Mouse (Mus musculus) CH12.LX (cell line): ENCODE data around the gene Sept8. TPM values are rescaled to one million over a fixed set of nuclear protein-coding genes. Genes with fewer than 3 reads are reported as not detected.

Experiments used
- DNase-seq: peaks from one replicate; pipeline ENCODE4 v3.0.0-alpha.2; 2013; ENCODE audit errors: extremely low read depth
- H3K27ac ChIP-seq: 2 replicates; pipeline ENCODE4 v1.5.1; 2012; ENCODE audit warnings: low read depth, mild to moderate bottlenecking, control low read depth, moderate library complexity; ENCODE audit not compliant: insufficient read depth
- H3K27me3 ChIP-seq: replicated peaks from 2 replicates; pipeline ENCODE3; 2012; ENCODE audit warnings: inconsistent platforms
- H3K36me3 ChIP-seq, 2 experiments: replicated peaks in 1 of 2; 2 replicates each; pipeline versions ENCODE3 to v1.6.1; 2012; ENCODE audit warnings: inconsistent platforms in 1 of 2, low read length in 1 of 2, mild to moderate bottlenecking in 1 of 2, mixed read lengths in 1 of 2, moderate library complexity in 1 of 2; ENCODE audit not compliant: control insufficient read depth in 1 of 2, insufficient read depth in 1 of 2
- H3K4me1 ChIP-seq, 2 experiments: 2 replicates each; pipeline ENCODE4 v1.6.1; 2012; ENCODE audit warnings: inconsistent platforms in 1 of 2, moderate library complexity in 1 of 2; ENCODE audit not compliant: insufficient read depth in 2 of 2, control insufficient read depth in 1 of 2
- H3K4me2 ChIP-seq: 2 replicates; pipeline ENCODE4 v1.6.1; 2012; ENCODE audit warnings: low read depth, mild to moderate bottlenecking, control low read depth; ENCODE audit not compliant: poor library complexity, insufficient read depth, severe bottlenecking
- H3K4me3 ChIP-seq, 3 experiments: fragments of 150-350 bp in 1 of 3; sonication (generic) in 1 of 3; replicated peaks in 1 of 3; 2 replicates each; pipeline versions ENCODE3 to v1.5.1; 2011 to 2012; ENCODE audit warnings: low read depth in 2 of 3, low read length in 2 of 3, mild to moderate bottlenecking in 2 of 3, moderate library complexity in 2 of 3, control low read depth in 1 of 3, improper control_type of control experiment in 1 of 3, inconsistent platforms in 1 of 3, mixed read lengths in 1 of 3; ENCODE audit not compliant: poor library complexity in 1 of 3
- H3K79me2 ChIP-seq: replicated peaks from 2 replicates; pipeline ENCODE4 v1.6.1; 2012; ENCODE audit warnings: mild to moderate bottlenecking, moderate library complexity; ENCODE audit not compliant: control insufficient read depth, poor library complexity, insufficient read depth, severe bottlenecking; ENCODE audit errors: extremely low read depth
- H3K9ac ChIP-seq: 2 replicates; pipeline ENCODE4 v1.6.1; 2012; ENCODE audit warnings: low read depth, mild to moderate bottlenecking, control low read depth, moderate library complexity; ENCODE audit not compliant: insufficient read depth
- H3K9me3 ChIP-seq: replicated peaks from 2 replicates; pipeline ENCODE3; 2012; ENCODE audit warnings: low read length, inconsistent platforms, mixed read lengths
- BHLHE40 ChIP-seq: IDR thresholded peaks from 2 replicates; pipeline ENCODE4 v1.6.1; 2011; ENCODE audit warnings: mild to moderate bottlenecking, low read depth, low read length, improper control_type of control experiment
- CHD1 ChIP-seq: IDR thresholded peaks from 2 replicates; pipeline ENCODE4 v1.6.1; 2012; ENCODE audit warnings: low read depth, low read length, improper control_type of control experiment, inconsistent platforms
- ETS1 ChIP-seq: conservative IDR thresholded peaks from 2 replicates; pipeline ENCODE4 v1.6.1; 2012; ENCODE audit warnings: low read depth, mild to moderate bottlenecking, inconsistent platforms, low read length, improper control_type of control experiment, moderate library complexity
- JUN ChIP-seq: IDR thresholded peaks from 2 replicates; pipeline ENCODE4 v1.6.1; 2011; ENCODE audit warnings: low read depth, mild to moderate bottlenecking, low read length, improper control_type of control experiment, moderate library complexity; ENCODE audit not compliant: insufficient read depth
- KAT2A ChIP-seq: IDR thresholded peaks from 2 replicates; pipeline ENCODE4 v1.6.1; 2012; ENCODE audit warnings: low read length, improper control_type of control experiment, inconsistent platforms; ENCODE audit not compliant: insufficient replicate concordance
- MAZ ChIP-seq: IDR thresholded peaks from 2 replicates; pipeline ENCODE4 v1.6.1; 2012; ENCODE audit warnings: low read depth, mild to moderate bottlenecking, inconsistent platforms, low read length, improper control_type of control experiment, moderate library complexity
- NELFE ChIP-seq: IDR thresholded peaks from 2 replicates; pipeline ENCODE4 v1.6.1; 2011; ENCODE audit warnings: low read depth, low read length, improper control_type of control experiment
- POLR2AphosphoS2 ChIP-seq: IDR thresholded peaks from 2 replicates; pipeline ENCODE4 v1.6.1; 2011; ENCODE audit warnings: low read depth, low read length, improper control_type of control experiment
- TBP ChIP-seq: conservative IDR thresholded peaks from 2 replicates; pipeline ENCODE4 v1.6.1; 2011; ENCODE audit warnings: low read depth, low read length, improper control_type of control experiment
- TCF12 ChIP-seq: IDR thresholded peaks from 2 replicates; pipeline ENCODE4 v1.6.1; 2014; ENCODE audit warnings: low read depth, mild to moderate bottlenecking, inconsistent platforms, low read length, improper control_type of control experiment
- USF1 ChIP-seq: IDR thresholded peaks from 2 replicates; pipeline ENCODE4 v1.6.1; 2014; ENCODE audit warnings: low read depth, mild to moderate bottlenecking, inconsistent platforms, low read length, improper control_type of control experiment
- USF2 ChIP-seq: conservative IDR thresholded peaks from 2 replicates; pipeline ENCODE4 v1.6.1; 2011; ENCODE audit warnings: low read depth, low read length, improper control_type of control experiment
- dilution Hi-C: fragments of 300-500 bp; cut with MboI; formaldehyde crosslinking; loops from 2 replicates; pipeline ENCODE4 v1.14.3; 2020; ENCODE audit warnings: low sequenced_read_pairs; ENCODE audit not compliant: extremely low pct_unique_long_range_greater_than_20kb, extremely low pct_ligation_motif_present
- in situ Hi-C: fragments of 300-500 bp; cut with MboI; formaldehyde crosslinking; loops from 3 replicates; pipeline ENCODE4 v1.14.3; 2019; ENCODE audit warnings: low sequenced_read_pairs, low pct_ligation_motif_present, low pct_unique_long_range_greater_than_20kb, mixed read lengths
- polyA plus RNA-seq: library from polyadenylated mRNA; unstranded; fragments of >175 nt; gene quantifications from 2 replicates; pipeline ENCODE4 v1.2.1, GENCODE M21; 2012; ENCODE audit warnings: low read depth; ENCODE audit not compliant: insufficient read length
- total RNA-seq, 2 experiments: library from RNA; depleted of rRNA; stranded (reverse); fragments of 300-350 nt in 1 of 2; fragments of >200 nt in 1 of 2; gene quantifications; 2 replicates each; pipeline ENCODE4 v1.2.3; 2012 to 2014

The Sept8 gene
- total and polyA plus RNA-seq, 3 experiments: 8.5 to 21.9 (median 15.2) TPM

GRCm38 (mm10) chr11:53529253-53529557 lies 10.1 kb downstream of the Sept8 start:
- in situ Hi-C loops: loop anchor here (5.0 kb wide), 1 partner anchor 33 kb away; no protein-coding TSS in a partner anchor

GRCm38 (mm10) chr11:53530001-53530400 lies 10.9 kb downstream of the Sept8 start:
- in situ Hi-C loops (no loop called here), dilution Hi-C loops (no loop called here)
- H3K27ac ChIP-seq: no peak overlapping the region
- TF ChIP-seq JUN: no peak
- H3K9ac ChIP-seq: no peak overlapping the region
- H3K4me1 ChIP-seq: peaks cover 0 to 8% of the 10 kb centered on the region in 2 experiments; a peak in 2 of 4 replicates
- no peaks in the 10 kb centered on the region for H3K79me2 ChIP-seq
- H3K9me3 ChIP-seq: no peaks in the 10 kb centered on the region
- no peak for DNase-seq
- H3K36me3 ChIP-seq: peaks cover 17 to 23% of the 10 kb centered on the region in 2 experiments
- H3K4me3 ChIP-seq: no peak overlapping the region
- H3K4me2 ChIP-seq: no peak overlapping the region
- H3K27me3 ChIP-seq: no peaks in the 10 kb centered on the region

More at GRCm38 (mm10) chr11:53529253-53529557, 10.1 kb downstream of the Sept8 start:
- H3K9ac ChIP-seq: no peak overlapping the region
- H3K4me3 ChIP-seq: no peak overlapping the region
- no peak overlapping the region for H3K4me2 ChIP-seq
- no peaks in the 10 kb centered on the region for H3K9me3 ChIP-seq
- H3K27ac ChIP-seq: no peak overlapping the region
- dilution Hi-C loops: no loop called here
- TF ChIP-seq TCF12: no peak
- TF ChIP-seq CHD1: no peak
- no peak for TF ChIP-seq KAT2A
- no peak for TF ChIP-seq USF2
- no peaks in the 10 kb centered on the region for H3K79me2 ChIP-seq
- no peaks in the 10 kb centered on the region for H3K27me3 ChIP-seq
- peaks cover 9 to 15% of the 10 kb centered on the region in 2 experiments for H3K36me3 ChIP-seq
- H3K4me1 ChIP-seq: peaks cover 0 to 14% of the 10 kb centered on the region in 2 experiments; a peak in 2 of 4 replicates
- DNase-seq: no peak

- Histone ChIP-seq H3K36me3 (peaks cover 31 to 40% of the 10 kb centered on the region in 2 experiments), H3K27ac (no peak overlapping the region), H3K4me3 (no peak overlapping the region), H3K4me2 (no peak overlapping the region), H3K27me3 (no peaks in the 10 kb centered on the region), H3K9me3 (no peaks in the 10 kb centered on the region), H3K9ac (no peak overlapping the region), H3K79me2 (no peaks in the 10 kb centered on the region), H3K4me1 (peaks cover 0 to 8% of the 10 kb centered on the region in 2 experiments; a peak in 2 of 4 replicates)
- in situ Hi-C loops (no loop called here), dilution Hi-C loops (no loop called here)
- no peak for DNase-seq
- TF ChIP-seq NELFE: no peak
- no peak for TF ChIP-seq CHD1
- no peak for TF ChIP-seq POLR2AphosphoS2
- TF ChIP-seq USF1: no peak
- TF ChIP-seq USF2: no peak
- TF ChIP-seq BHLHE40: no peak
- TF ChIP-seq ETS1: no peak
- TF ChIP-seq MAZ: no peak
- no peak for TF ChIP-seq KAT2A
- TF ChIP-seq TBP: no peak
These were observed 12.6 kb downstream of the Sept8 start for GRCm38 (mm10) chr11:53531578-53532230.
